Mouse (Mus musculus) stomach, postnatal 0 days (tissue): ENCODE results near the gene Pan3.

Source experiments
- CTCF ChIP-seq: IDR thresholded peaks from 2 replicates; pipeline ENCODE4 v1.5.1; 2016; ENCODE audit warnings: antibody characterized with exemption, low read depth, mild to moderate bottlenecking, moderate library complexity
- EP300 ChIP-seq: optimal IDR thresholded peaks from 2 replicates; pipeline ENCODE3; 2016; ENCODE audit warnings: antibody characterized with exemption

GRCm38 (mm10) chr5:147572695-147573094 is 142.7 kb downstream of the Pan3 start:
- TF ChIP-seq CTCF: no peak
- TF ChIP-seq EP300: no peak
